Mouse (Mus musculus) liver, embryonic 12.5 days (tissue): ENCODE results near the gene Inafm2. TPM values are rescaled to one million over a fixed set of nuclear protein-coding genes. Genes with fewer than 3 reads are reported as not detected.

ENCODE experiments used
- ATAC-seq: fragments of 200-750 bp; cut with Nextera tagmentation; 2 replicates; pipeline ENCODE4 v1.8.0; 2017; ENCODE audit warnings: moderate number of reproducible peaks, mild to moderate bottlenecking, moderate library complexity
- H3K27ac ChIP-seq: fragments of 300-500 bp; sonication (generic); 2 replicates; pipeline ENCODE4 v1.5.1; 2016; ENCODE audit warnings: mild to moderate bottlenecking
- H3K27me3 ChIP-seq: fragments of 300-500 bp; sonication (generic); replicated peaks from 2 replicates; pipeline ENCODE4 v1.6.1; 2016; ENCODE audit warnings: mild to moderate bottlenecking, moderate library complexity
- H3K36me3 ChIP-seq: fragments of 300-500 bp; sonication (generic); 2 replicates; pipeline ENCODE4 v1.6.1; 2016; ENCODE audit warnings: mild to moderate bottlenecking, moderate library complexity
- H3K4me1 ChIP-seq: fragments of 300-500 bp; sonication (generic); 2 replicates; pipeline ENCODE4 v1.6.1; 2016
- H3K4me2 ChIP-seq: fragments of 300-500 bp; sonication (generic); 2 replicates; pipeline ENCODE4 v1.6.1; 2016; ENCODE audit warnings: mild to moderate bottlenecking, moderate library complexity
- H3K4me3 ChIP-seq: fragments of 300-500 bp; sonication (generic); 2 replicates; pipeline ENCODE4 v1.5.1; 2016; ENCODE audit warnings: mild to moderate bottlenecking, moderate library complexity
- H3K9ac ChIP-seq: fragments of 300-500 bp; sonication (generic); 2 replicates; pipeline ENCODE4 v1.6.1; 2016; ENCODE audit warnings: mild to moderate bottlenecking, moderate library complexity
- H3K9me3 ChIP-seq: fragments of 300-500 bp; sonication (generic); replicated peaks from 2 replicates; pipeline ENCODE4 v1.6.1; 2016; ENCODE audit warnings: mild to moderate bottlenecking, moderate library complexity
- WGBS: fragments of 180-500 bp; shearing (Covaris S2); methylation state at CpG from one replicate; pipeline ENCODE4 v1.1.7; 2016; ENCODE audit not compliant: insufficient replicate concordance; 5-methylcytosine and 5-hydroxymethylcytosine counted together
- polyA plus RNA-seq: library from polyadenylated mRNA; unstranded; fragments of >200 nt; fragmentation: Nextera tagmentation; extraction: Ambion mirVana; gene quantifications from 2 replicates; pipeline ENCODE4 v1.2.1, GENCODE M21; 2016

The Inafm2 gene
- polyA plus RNA-seq, 1 experiment from 2014 or later, result 23.1 TPM

DNA sequence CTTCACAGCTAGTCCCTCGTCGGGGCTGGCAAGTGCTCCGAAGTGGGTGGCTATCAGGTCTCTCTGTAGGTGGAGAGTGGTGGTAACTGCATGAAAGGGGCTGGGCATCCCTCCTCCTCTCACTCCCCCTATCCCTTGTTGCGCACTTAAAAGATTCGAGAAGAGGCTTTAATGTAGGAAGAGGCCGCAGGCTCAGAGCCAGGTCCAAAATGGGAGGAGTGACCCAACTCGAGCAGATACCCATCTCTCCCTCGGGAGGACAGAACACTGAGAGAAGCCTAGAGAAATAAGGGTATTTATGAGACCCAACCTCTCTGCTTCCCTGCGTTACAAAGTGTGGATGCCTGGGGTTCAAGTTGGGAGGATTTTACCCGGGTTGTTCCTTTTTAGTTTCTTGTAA, 33.5 kb downstream of the Inafm2 start:
- H3K27ac ChIP-seq, result no peak overlapping the region
- H3K9me3 ChIP-seq, result no peaks in the 10 kb centered on the region
- H3K9ac ChIP-seq, result peak overlapping the region; percentile 12; the same call in 1 of the 2 replicates
- no peaks in the 10 kb centered on the region for H3K36me3 ChIP-seq
- WGBS, result 28% methylated on average over 10 of the region's 10 CpGs
- no peak for ATAC-seq
- peak overlapping the region; percentile 66 for H3K4me2 ChIP-seq
- peak overlapping the region; percentile 38 for H3K4me3 ChIP-seq
- peaks cover 58% of the 10 kb centered on the region for H3K27me3 ChIP-seq
- peaks cover 25% of the 10 kb centered on the region for H3K4me1 ChIP-seq

DNA sequence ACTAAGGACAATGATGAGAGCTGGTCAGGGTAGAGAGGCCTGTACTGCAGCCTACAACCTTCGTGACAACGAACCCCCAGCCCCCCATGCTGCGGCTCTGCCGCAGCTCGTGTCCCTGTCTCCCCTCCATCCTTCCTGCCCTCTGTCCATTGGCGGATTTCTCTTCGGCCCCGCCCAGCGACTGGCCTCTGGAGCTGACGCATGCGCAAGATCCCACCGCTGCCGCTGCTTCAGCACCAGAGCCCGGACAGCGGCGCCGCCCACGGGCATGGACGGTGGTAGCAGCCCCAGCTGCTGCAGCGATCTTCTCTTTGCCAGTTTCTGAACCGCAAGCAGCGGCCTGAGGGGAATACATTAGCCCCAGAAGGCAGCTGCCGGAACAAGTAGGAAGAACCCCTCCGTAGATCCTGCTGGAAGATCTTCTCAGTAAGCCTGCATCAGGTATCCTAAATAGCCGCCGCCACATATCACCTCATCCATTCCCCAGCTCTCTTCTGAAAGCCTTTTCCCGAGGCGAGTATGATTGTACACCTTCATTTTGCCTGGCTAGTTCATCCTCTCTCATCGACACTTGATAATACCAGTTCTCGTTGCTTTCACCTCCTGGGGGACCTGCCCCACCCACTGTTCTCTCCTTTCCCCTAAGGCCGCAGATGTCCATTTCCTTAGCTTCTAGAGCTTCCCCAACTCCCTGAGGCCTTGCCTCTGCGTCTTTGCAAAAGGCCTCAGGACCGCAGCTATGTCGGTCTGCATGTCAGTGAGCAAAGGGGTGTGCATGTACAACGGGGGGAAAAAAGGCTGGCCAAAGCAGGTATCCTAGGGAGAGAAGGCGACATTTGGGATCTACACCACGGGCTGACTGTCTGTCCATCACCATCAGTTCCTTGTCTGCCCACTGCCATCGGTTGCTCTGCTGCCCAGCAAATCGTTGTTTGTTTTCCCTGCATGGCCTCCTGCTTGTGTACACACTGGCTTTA, 34.2 kb downstream of the Inafm2 start, which contains the start of gene Disp2:
Gene Disp2, plus strand, starts transcription at position 216 of the 977 bp plus-strand sequence.
- WGBS, result 12% methylated on average over 39 of the region's 39 CpGs
- Histone ChIP-seq H3K27ac (no peak within 1 kb of the TSS), H3K4me3 (peak within 1 kb of the TSS; percentile 38), H3K4me2 (peak within 1 kb of the TSS; percentile 66), H3K4me1 (peaks cover 25% of the 10 kb centered on the region), H3K36me3 (no peaks in the 10 kb centered on the region), H3K9ac (peak within 1 kb of the TSS; percentile 12; the same call in 1 of the 2 replicates), H3K27me3 (peaks cover 60% of the 10 kb centered on the region), H3K9me3 (no peaks in the 10 kb centered on the region)
- ATAC-seq, result peak; percentile 81

DNA sequence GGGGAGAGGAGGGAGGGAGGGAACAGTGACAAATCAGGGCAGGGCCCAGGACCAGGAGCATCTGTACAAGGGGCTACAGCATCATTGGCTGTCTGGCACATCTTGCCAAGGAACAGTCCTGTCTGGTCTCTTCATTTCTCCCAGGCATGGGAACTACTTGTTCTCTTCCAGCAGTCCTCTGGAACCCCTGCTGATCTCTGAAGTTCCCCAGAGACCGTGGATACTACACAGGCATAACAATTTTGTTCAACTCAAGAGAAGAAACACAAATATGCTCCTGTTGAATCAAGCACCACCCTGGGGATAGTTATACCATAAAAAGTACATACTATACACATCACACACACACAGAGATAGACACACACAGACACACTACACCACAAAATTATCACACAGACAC, 35.6 kb downstream of the Inafm2 start:
- H3K27me3 ChIP-seq, result peaks cover 54% of the 10 kb centered on the region
- no peak for ATAC-seq
- peaks cover 29% of the 10 kb centered on the region for H3K4me1 ChIP-seq
- 35% methylated on average over 1 of the region's 1 CpGs for WGBS
- H3K9ac ChIP-seq, result no peak overlapping the region
- H3K27ac ChIP-seq, result no peak overlapping the region
- H3K4me3 ChIP-seq, result no peak overlapping the region
- no peak overlapping the region for H3K4me2 ChIP-seq
- H3K36me3 ChIP-seq, result no peaks in the 10 kb centered on the region
- no peaks in the 10 kb centered on the region for H3K9me3 ChIP-seq

DNA sequence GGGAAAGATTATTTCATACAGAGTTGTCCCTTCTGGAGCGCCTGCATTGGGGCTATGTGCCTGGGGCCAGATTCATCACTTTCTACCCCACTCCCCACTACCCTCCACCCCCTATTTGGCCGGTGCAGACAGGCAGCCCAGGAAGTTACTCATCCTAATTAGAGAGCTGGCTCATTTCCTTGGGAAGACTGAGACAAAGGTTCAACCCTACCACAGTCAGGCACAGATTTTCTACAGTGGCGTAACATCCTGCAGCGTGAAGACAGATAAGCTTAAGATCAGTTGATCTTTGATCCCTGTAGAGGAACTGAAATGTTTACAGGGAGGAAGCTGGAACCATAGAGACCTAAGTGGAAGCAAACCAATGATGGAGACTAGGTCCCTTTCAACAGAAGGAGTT, 36.7 kb downstream of the Inafm2 start:
- Histone ChIP-seq H3K4me1 (peaks cover 41% of the 10 kb centered on the region), H3K27me3 (peaks cover 46% of the 10 kb centered on the region), H3K27ac (no peak overlapping the region), H3K9ac (no peak overlapping the region), H3K9me3 (no peaks in the 10 kb centered on the region), H3K36me3 (no peaks in the 10 kb centered on the region), H3K4me2 (no peak overlapping the region), H3K4me3 (no peak overlapping the region)
- no peak for ATAC-seq
- WGBS, result 27% methylated on average over 4 of the region's 4 CpGs

- Histone ChIP-seq H3K27me3 (peaks cover 41% of the 10 kb centered on the region), H3K4me2 (no peak overlapping the region), H3K9ac (no peak overlapping the region), H3K4me1 (peaks cover 43% of the 10 kb centered on the region), H3K27ac (no peak overlapping the region), H3K4me3 (no peak overlapping the region), H3K36me3 (no peaks in the 10 kb centered on the region), H3K9me3 (no peaks in the 10 kb centered on the region)
- 28% methylated on average over 5 of the region's 5 CpGs for WGBS
- no peak for ATAC-seq
Measured at GRCm38 (mm10) chr2:118783093-118783492, 37.5 kb downstream of the Inafm2 start.

GRCm38 (mm10) chr2:118783663-118784062, 38.1 kb downstream of the Inafm2 start:
- Histone ChIP-seq H3K36me3 (no peaks in the 10 kb centered on the region), H3K9me3 (no peaks in the 10 kb centered on the region), H3K4me2 (no peak overlapping the region), H3K4me3 (no peak overlapping the region), H3K27me3 (peaks cover 39% of the 10 kb centered on the region), H3K27ac (no peak overlapping the region), H3K9ac (no peak overlapping the region), H3K4me1 (peaks cover 43% of the 10 kb centered on the region)
- WGBS, result 78% methylated on average over 7 of the region's 7 CpGs
- no peak for ATAC-seq

DNA sequence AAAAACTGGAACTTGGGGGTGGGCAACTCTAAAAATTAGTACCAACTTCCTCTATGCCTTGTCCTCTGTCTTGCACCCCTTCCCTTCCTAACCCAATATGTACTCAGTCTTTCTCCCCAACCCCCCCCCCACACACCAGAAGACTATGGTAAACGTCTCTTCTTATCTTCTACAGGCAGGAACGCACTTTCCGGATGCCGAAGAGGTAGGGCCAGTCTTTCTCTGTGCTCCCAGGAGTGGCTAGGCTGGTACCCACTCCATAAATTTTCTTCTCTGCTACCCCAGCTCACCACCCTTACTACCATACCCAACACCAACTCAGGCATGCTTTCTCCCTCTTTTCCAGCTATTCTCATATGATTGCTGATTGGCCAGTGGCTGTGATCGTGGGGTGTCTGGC, 41.0 kb downstream of the Inafm2 start:
- peaks cover 27% of the 10 kb centered on the region for H3K27me3 ChIP-seq
- H3K36me3 ChIP-seq, result no peaks in the 10 kb centered on the region
- H3K9ac ChIP-seq, result no peak overlapping the region; the same call in 1 of the 2 replicates
- WGBS, result 38% methylated on average over 5 of the region's 5 CpGs
- peak; percentile 52 for ATAC-seq
- peak overlapping the region; percentile 13; the same call in 1 of the 2 replicates for H3K4me2 ChIP-seq
- H3K9me3 ChIP-seq, result no peaks in the 10 kb centered on the region
- H3K4me1 ChIP-seq, result peaks cover 43% of the 10 kb centered on the region
- H3K4me3 ChIP-seq, result no peak overlapping the region
- 0 out of 2 replicates have a peak overlapping the region, but pooled peaks have one; percentile 3 for H3K27ac ChIP-seq

DNA sequence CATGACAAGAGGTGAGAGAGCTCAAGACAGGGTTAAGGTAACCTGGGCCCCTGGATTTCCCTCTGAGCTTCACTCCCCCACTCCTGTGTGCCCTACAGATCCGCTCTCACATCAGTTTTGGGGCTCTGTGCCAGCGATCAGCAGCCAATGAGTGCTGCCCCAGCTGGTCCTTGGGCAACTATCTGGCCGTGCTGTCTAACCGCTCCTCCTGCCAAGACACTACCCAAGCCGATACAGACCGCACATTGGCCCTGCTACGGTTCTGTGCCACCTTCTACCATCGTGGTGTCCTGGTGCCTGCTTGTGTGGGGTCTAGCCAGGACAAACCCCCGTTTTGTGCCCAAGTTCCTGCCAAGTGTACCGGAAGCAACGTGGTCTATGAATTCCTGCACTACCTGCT, 43.9 kb downstream of the Inafm2 start:
- Histone ChIP-seq H3K27ac (no peak overlapping the region), H3K4me1 (peaks cover 56% of the 10 kb centered on the region), H3K27me3 (peaks cover 31% of the 10 kb centered on the region), H3K9me3 (no peaks in the 10 kb centered on the region), H3K4me3 (no peak overlapping the region), H3K4me2 (no peak overlapping the region), H3K9ac (no peak overlapping the region), H3K36me3 (no peaks in the 10 kb centered on the region)
- WGBS, result 86% methylated on average over 11 of the region's 11 CpGs
- ATAC-seq, result no peak

- 65% methylated on average over 12 of the region's 12 CpGs for WGBS
- peaks cover 56% of the 10 kb centered on the region for H3K4me1 ChIP-seq
Measured at GRCm38 (mm10) chr2:118790221-118790550, 44.6 kb downstream of the Inafm2 start.

GRCm38 (mm10) chr2:118790551-118791525, 45.3 kb downstream of the Inafm2 start:
- Histone ChIP-seq H3K27ac (peak overlapping the region; percentile 72), H3K9ac (peak overlapping the region; percentile 47), H3K27me3 (peaks cover 25% of the 10 kb centered on the region; the same call in 1 of the 2 replicates), H3K4me1 (peaks cover 55% of the 10 kb centered on the region), H3K4me3 (peak overlapping the region; percentile 28), H3K4me2 (peak overlapping the region; percentile 55), H3K36me3 (no peaks in the 10 kb centered on the region), H3K9me3 (no peaks in the 10 kb centered on the region)
- WGBS, result 31% methylated on average over 44 of the region's 44 CpGs
- ATAC-seq, result peak; percentile 28; the same call in 1 of the 2 replicates

More at GRCm38 (mm10) chr2:118790221-118790550, 44.6 kb downstream of the Inafm2 start:
- no peaks in the 10 kb centered on the region for H3K36me3 ChIP-seq
- no peaks in the 10 kb centered on the region for H3K9me3 ChIP-seq
- peak overlapping the region; percentile 40; the same call in 1 of the 2 replicates for H3K9ac ChIP-seq
- peaks cover 25% of the 10 kb centered on the region for H3K27me3 ChIP-seq
- ATAC-seq, result 0 out of 2 replicates have a peak, but pooled peaks have one; percentile 4
- no peak overlapping the region for H3K27ac ChIP-seq
- H3K4me3 ChIP-seq, result peak overlapping the region; percentile 28
- H3K4me2 ChIP-seq, result peak overlapping the region; percentile 55

GRCm38 (mm10) chr2:118791591-118792258, 46.2 kb downstream of the Inafm2 start:
- H3K36me3 ChIP-seq, result no peaks in the 10 kb centered on the region
- H3K27me3 ChIP-seq, result peaks cover 34% of the 10 kb centered on the region; the same call in 1 of the 2 replicates
- H3K27ac ChIP-seq, result peak overlapping the region; percentile 72
- H3K4me3 ChIP-seq, result 0 out of 2 replicates have a peak overlapping the region, but pooled peaks have one; percentile 28
- peaks cover 46% of the 10 kb centered on the region for H3K4me1 ChIP-seq
- H3K9ac ChIP-seq, result peak overlapping the region; percentile 47; the same call in 1 of the 2 replicates
- peak; percentile 82 for ATAC-seq
- H3K4me2 ChIP-seq, result peak overlapping the region; percentile 55
- 74% methylated on average over 26 of the region's 26 CpGs for WGBS
- H3K9me3 ChIP-seq, result no peaks in the 10 kb centered on the region
